15 mouse cellular contexts compared by ENCODE assay signal in the genomic region with DNA sequence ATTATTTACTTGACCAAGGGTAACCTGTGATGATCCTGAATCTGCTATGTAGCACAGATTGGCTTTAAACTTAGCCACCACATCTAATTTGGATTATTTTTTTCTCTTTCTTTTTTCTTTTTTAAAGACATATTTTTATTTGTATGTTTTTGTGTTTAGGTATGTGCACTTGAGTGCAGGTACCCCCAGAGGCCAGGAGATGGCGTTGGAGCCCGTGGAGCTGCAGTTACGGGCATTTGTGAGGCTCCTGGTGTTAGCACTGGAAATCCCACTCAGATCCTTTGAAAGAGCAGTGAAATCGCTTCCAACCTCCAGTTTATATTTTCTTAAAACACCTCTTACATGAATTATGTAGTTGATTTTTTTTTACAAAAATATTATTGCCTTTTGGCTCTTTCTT.
DNase-seq lines count a peak whose midpoint lies in the region; TF ChIP-seq lines count a peak whose summit lies in the region.
"Had no signal": no experiment of that assay in that cellular context is flagged by ENCODE, and none has a peak within 500 bp of the region (broad histone marks: within the 10 kb centered on the region; RNA-seq: fewer than 3 reads in every experiment).

No protein-coding gene starts in this region.

- H3K4me1 ChIP-seq in ES-Bruce4 (ENCODE audit: control insufficient read depth, insufficient read depth, low read length): peaks cover 1% of the 10 kb centered on the region

- intact Hi-C loops in gastrocnemius, adult 2 months (cut with DNase I): no loop called here
- intact Hi-C loops in gastrocnemius, postnatal 14 days (cut with DNase I; ENCODE audit: low total_unique reads): no loop called here
- intact Hi-C loops in left cerebral cortex, adult 2 months (cut with DNase I): no loop called here
- intact Hi-C loops in left cerebral cortex, postnatal 4 days (cut with DNase I): no loop called here

- no peak overlapping the region for H3K9ac ChIP-seq in ES-Bruce4 (ENCODE audit: low read depth, poor library complexity, severe bottlenecking)
- H3K9ac ChIP-seq: forebrain, embryonic 13.5 days; limb, embryonic 12.5 days had no signal

- no peaks in the 10 kb centered on the region for H3K9me3 ChIP-seq in ES-Bruce4 (replicated peaks; ENCODE audit: control insufficient read depth, insufficient read depth, low read length, poor library complexity, severe bottlenecking)
- H3K9me3 ChIP-seq: G1E; limb, embryonic 12.5 days had no signal

- H3K36me3 ChIP-seq in ES-Bruce4 (ENCODE audit: control insufficient read depth, insufficient read depth, low read length, poor library complexity, severe bottlenecking): no peaks in the 10 kb centered on the region
- H3K36me3 ChIP-seq: G1E had no signal

- no peak for TF ChIP-seq EP300 in ES-Bruce4 (IDR thresholded peaks at IDR 0.05; ENCODE audit: insufficient read depth, low read depth, low read length)

- no peak overlapping the region for H3K4me3 ChIP-seq in gastrocnemius, adult 2 months
- no peak overlapping the region for H3K4me3 ChIP-seq in left cerebral cortex, adult 2 months
- no peak overlapping the region for H3K4me3 ChIP-seq in ES-Bruce4 (ENCODE audit: low read depth, low read length)
- H3K4me3 ChIP-seq: forebrain, embryonic 13.5 days; limb, embryonic 12.5 days had no signal

- TF ChIP-seq POLR2A in ES-Bruce4 (IDR thresholded peaks at IDR 0.05; ENCODE audit: insufficient read depth, low read length): no peak
- no peak for TF ChIP-seq POLR2A in brain, embryonic 14.5 days (IDR thresholded peaks at IDR 0.05; ENCODE audit: borderline replicate concordance, extremely low read depth, insufficient read depth, insufficient read length, poor library complexity, severe bottlenecking)

- no peak overlapping the region; the same call in 1 of the 2 replicates for H3K27ac ChIP-seq in gastrocnemius, adult 2 months
- H3K27ac ChIP-seq in left cerebral cortex, adult 2 months: no peak overlapping the region
- no peak overlapping the region for H3K27ac ChIP-seq in ES-Bruce4 (ENCODE audit: insufficient read depth, low read length)
- H3K27ac ChIP-seq: forebrain, embryonic 13.5 days; limb, embryonic 12.5 days; macrophage had no signal

- H3K27me3 ChIP-seq in ES-Bruce4 (ENCODE audit: control insufficient read depth, insufficient read depth, low read length, poor library complexity, severe bottlenecking): no peaks in the 10 kb centered on the region
- H3K27me3 ChIP-seq: forebrain, embryonic 13.5 days; limb, embryonic 12.5 days had no signal

- TF ChIP-seq CTCF in gastrocnemius, adult 2 months (IDR thresholded peaks at IDR 0.05): peak; percentile 40
- TF ChIP-seq CTCF in left cerebral cortex, adult 2 months (IDR thresholded peaks at IDR 0.05): peak; percentile 25
- peak; percentile 51 for TF ChIP-seq CTCF in ES-Bruce4 (IDR thresholded peaks at IDR 0.05; ENCODE audit: low read depth, low read length)
- TF ChIP-seq CTCF in brain, embryonic 14.5 days (IDR thresholded peaks at IDR 0.05; ENCODE audit: borderline replicate concordance, extremely low read depth, insufficient read depth, insufficient read length): 0 out of 2 replicates have a peak, but pooled peaks have one; percentile 15

- no peak for DNase-seq in gastrocnemius, adult 2 months
- no peak for DNase-seq in gastrocnemius, postnatal 14 days
- no peak for DNase-seq in left cerebral cortex, adult 2 months (ENCODE audit: extremely low spot score in 1 of 2, low spot score in 2 of 2)
- no peak for DNase-seq in left cerebral cortex, postnatal 4 days
- no peak for DNase-seq in brain, embryonic 14.5 days (ENCODE audit: low read depth)
- no peak for DNase-seq in cerebellum, adult 9-11 months
- no peak for DNase-seq in thymus, postnatal 4 days
- DNase-seq: adrenal gland, postnatal 14 days; cerebellum, postnatal 10 days; thymus, postnatal 25 days had no signal
